In genomic region chr6:112210238-112210950, GRCm38 (mm10) we compare ENCODE assay signal across 8 mouse cellular contexts.
DNase-seq lines count a peak whose midpoint lies in the region; ATAC-seq lines count a peak whose summit lies in the region.

No protein-coding gene starts in this region.

- peak; percentile 97 for ATAC-seq in intestine, embryonic 16.5 days
- ATAC-seq in liver, embryonic 15.5 days (ENCODE audit: insufficient read depth) = peak; percentile 88

- H3K36me3 ChIP-seq in intestine, embryonic 16.5 days (ENCODE audit: control insufficient read depth, insufficient read depth, low read length) = no peaks in the 10 kb centered on the region
- no peaks in the 10 kb centered on the region for H3K36me3 ChIP-seq in liver, embryonic 15.5 days (replicated peaks)

- DNase-seq in adrenal gland, adult (ENCODE audit: inconsistent age in 2 of 2, low spot score in 1 of 2) = peak; percentile 54 to 69
- DNase-seq in adrenal gland, postnatal 4 days (ENCODE audit: low spot score in 2 of 2) = no peak
- peak; percentile 77 for DNase-seq in embryo, embryonic 10.5 days (ENCODE audit: low spot score)
- DNase-seq in heart, adult 11 months = peak; percentile 99
- DNase-seq in ovary, postnatal 14 days (ENCODE audit: low spot score) = peak; percentile 12
- no peak for DNase-seq in T-cell, adult 2 months (ENCODE audit: low spot score)

- H3K4me3 ChIP-seq in intestine, embryonic 16.5 days (ENCODE audit: low read length) = no peak overlapping the region
- H3K4me3 ChIP-seq in liver, embryonic 15.5 days (replicated peaks) = no peak overlapping the region

- 7% methylated on average over 8 of the region's 8 CpGs for WGBS in intestine, embryonic 16.5 days
- WGBS in liver, embryonic 15.5 days (ENCODE audit: insufficient replicate concordance) = 19% methylated on average over 8 of the region's 8 CpGs

- H3K4me1 ChIP-seq in intestine, embryonic 16.5 days (ENCODE audit: control insufficient read depth, insufficient read depth, low read length) = no peaks in the 10 kb centered on the region; the same call in 1 of the 2 replicates
- H3K4me1 ChIP-seq in liver, embryonic 15.5 days (replicated peaks) = no peaks in the 10 kb centered on the region; the same call in 1 of the 2 replicates

- H3K27ac ChIP-seq in intestine, embryonic 16.5 days (ENCODE audit: low read length) = peak overlapping the region; percentile 20; the same call in 1 of the 2 replicates
- no peak overlapping the region for H3K27ac ChIP-seq in liver, embryonic 15.5 days (replicated peaks)

- no peak overlapping the region for H3K9ac ChIP-seq in intestine, embryonic 16.5 days (ENCODE audit: low read depth, low read length)
- no peak overlapping the region for H3K9ac ChIP-seq in liver, embryonic 15.5 days

- H3K9me3 ChIP-seq in intestine, embryonic 16.5 days (ENCODE audit: control insufficient read depth, low read length) = no peaks in the 10 kb centered on the region
- H3K9me3 ChIP-seq in liver, embryonic 15.5 days (replicated peaks) = no peaks in the 10 kb centered on the region

- no peak overlapping the region for H3K4me2 ChIP-seq in intestine, embryonic 16.5 days (ENCODE audit: low read depth, low read length)
- no peak overlapping the region for H3K4me2 ChIP-seq in liver, embryonic 15.5 days

- H3K27me3 ChIP-seq in intestine, embryonic 16.5 days (replicated peaks; ENCODE audit: control insufficient read depth, insufficient read depth, low read length) = no peaks in the 10 kb centered on the region
- H3K27me3 ChIP-seq in liver, embryonic 15.5 days = no peaks in the 10 kb centered on the region

Comparison
In these comparisons a context has a peak if more than half of its experiments do, and no peak if none do; other contexts are left out.
1. DNase-seq: peak in adrenal gland, adult (2 of 2), embryo, embryonic 10.5 days (single experiment), heart, adult 11 months (single experiment) and ovary, postnatal 14 days (single experiment); none in adrenal gland, postnatal 4 days (0 of 2) and T-cell, adult 2 months (single experiment).